Mouse (Mus musculus) limb, embryonic 11.5 days (tissue): ENCODE measurements around the gene Teddm2. TPM values are rescaled to one million over a fixed set of nuclear protein-coding genes. Genes with fewer than 3 reads are reported as not detected.

Experiments used
- ATAC-seq: fragments of 200-750 bp; cut with Nextera tagmentation; 2 replicates; pipeline ENCODE4 v1.8.0; 2017; ENCODE audit warnings: low read depth; ENCODE audit not compliant: insufficient number of reproducible peaks, low FRiP score, low TSS enrichment
- DNase-seq: peaks from one replicate; pipeline ENCODE4 v3.0.0-alpha.2; 2015; ENCODE audit warnings: low spot score
- H3K27ac ChIP-seq: fragments of 300-500 bp; sonication (generic); replicated peaks from 2 replicates; pipeline ENCODE4 v1.5.1; 2014; ENCODE audit warnings: low read depth, mild to moderate bottlenecking, low read length
- H3K27me3 ChIP-seq: fragments of 300-500 bp; sonication (generic); 2 replicates; pipeline ENCODE4 v1.6.1; 2014; ENCODE audit warnings: mild to moderate bottlenecking, low read length, mixed read lengths; ENCODE audit not compliant: control insufficient read depth, insufficient read depth
- H3K36me3 ChIP-seq: fragments of 300-500 bp; sonication (generic); 2 replicates; pipeline ENCODE4 v1.6.1; 2014; ENCODE audit warnings: mild to moderate bottlenecking, low read length, moderate library complexity, mixed read lengths; ENCODE audit not compliant: control insufficient read depth, insufficient read depth
- H3K4me1 ChIP-seq: fragments of 300-500 bp; sonication (generic); 2 replicates; pipeline ENCODE4 v1.6.1; 2014; ENCODE audit warnings: low read length, mixed read lengths; ENCODE audit not compliant: control insufficient read depth, insufficient read depth
- H3K4me2 ChIP-seq: fragments of 300-500 bp; sonication (generic); 2 replicates; pipeline ENCODE4 v1.6.1; 2014; ENCODE audit warnings: low read depth, mild to moderate bottlenecking, moderate library complexity; ENCODE audit not compliant: severe bottlenecking
- H3K4me3 ChIP-seq: fragments of 300-500 bp; sonication (generic); 2 replicates; pipeline ENCODE4 v1.5.1; 2014; ENCODE audit warnings: low read depth, low read length
- H3K9ac ChIP-seq: fragments of 300-500 bp; sonication (generic); 2 replicates; pipeline ENCODE4 v1.6.1; 2014; ENCODE audit warnings: mild to moderate bottlenecking, low read length
- H3K9me3 ChIP-seq: fragments of 300-500 bp; sonication (generic); 2 replicates; pipeline ENCODE4 v1.6.1; 2016; ENCODE audit warnings: low read length; ENCODE audit not compliant: control insufficient read depth
- WGBS: fragments of 180-500 bp; shearing (Covaris S2); extraction: QIAGEN DNeasy Blood & Tissue Kit; methylation state at CpG from one replicate; pipeline ENCODE4 v1.1.7; 2014; 5-methylcytosine and 5-hydroxymethylcytosine counted together
- polyA plus RNA-seq: library from polyadenylated mRNA; unstranded; fragments of >200 nt; fragmentation: Nextera tagmentation; extraction: Ambion mirVana; gene quantifications from 2 replicates; pipeline ENCODE4 v1.2.1, GENCODE M21; 2014

Teddm2 gene
- polyA plus RNA-seq, 1 experiment from 2014 or later: 0.56 TPM

GRCm38 (mm10) chr1:153900381-153900780, 353 bp upstream of the Teddm2 start:
- Histone ChIP-seq H3K36me3 (peaks cover 15% of the 10 kb centered on the region), H3K27ac (peak overlapping the region; percentile 86), H3K4me3 (peak overlapping the region; percentile 79), H3K4me2 (peak overlapping the region; percentile 85), H3K4me1 (peaks cover 9% of the 10 kb centered on the region; the same call in 1 of the 2 replicates), H3K9ac (peak overlapping the region; percentile 82), H3K27me3 (no peaks in the 10 kb centered on the region), H3K9me3 (no peaks in the 10 kb centered on the region)
- peak; percentile 18; the same call in 1 of the 2 replicates for ATAC-seq
- DNase-seq: no peak
- WGBS: under 1% methylated on average over 28 of the region's 36 CpGs

DNA sequence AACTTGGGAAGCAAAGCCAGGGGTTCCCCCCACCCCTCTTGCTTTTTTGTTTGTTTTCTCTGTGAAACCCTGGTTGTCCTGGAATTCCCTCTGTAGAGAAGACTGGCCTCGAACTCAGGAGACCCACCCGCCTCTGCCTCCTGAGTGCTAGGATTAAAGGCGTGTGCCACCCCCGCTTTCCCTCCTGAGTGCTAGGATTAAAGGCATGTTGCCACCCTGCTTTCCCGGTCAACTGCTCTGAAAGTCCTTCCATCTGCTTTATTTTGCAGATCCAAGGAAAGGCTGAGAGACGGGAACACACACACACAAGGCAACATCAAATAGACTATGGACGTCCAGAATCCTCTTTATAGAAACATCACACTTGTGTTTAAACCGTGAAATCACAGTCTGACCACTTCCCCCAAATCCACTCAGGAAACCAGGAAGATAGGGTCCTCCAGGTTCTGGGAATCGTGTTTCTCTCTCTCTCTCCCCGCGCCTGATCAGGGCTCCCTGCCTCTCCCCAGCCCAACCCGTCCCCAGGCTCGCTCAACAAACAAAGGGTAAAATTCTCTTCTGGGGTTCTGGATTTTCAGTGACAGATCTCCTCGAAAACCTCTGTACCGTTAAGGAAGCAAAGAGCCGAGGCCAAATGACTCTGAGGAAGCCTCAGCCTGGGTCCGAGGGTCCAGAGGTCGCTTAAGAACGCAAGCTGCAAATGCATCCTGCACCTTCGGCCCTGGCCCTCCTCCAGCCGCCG, 868 bp downstream of the Teddm2 start:
- no peaks in the 10 kb centered on the region for H3K27me3 ChIP-seq
- H3K4me3 ChIP-seq: peak overlapping the region; percentile 79
- H3K9me3 ChIP-seq: no peaks in the 10 kb centered on the region
- peak overlapping the region; percentile 86 for H3K27ac ChIP-seq
- H3K4me2 ChIP-seq: peak overlapping the region; percentile 85
- peak overlapping the region; percentile 81 for H3K9ac ChIP-seq
- ATAC-seq (0 out of 2 replicates have a peak, but pooled peaks have one; percentile 40), DNase-seq (no peak)
- 20% methylated on average over 22 of the region's 22 CpGs for WGBS
- peaks cover 9% of the 10 kb centered on the region for H3K36me3 ChIP-seq
- peaks cover 9% of the 10 kb centered on the region; the same call in 1 of the 2 replicates for H3K4me1 ChIP-seq

DNA sequence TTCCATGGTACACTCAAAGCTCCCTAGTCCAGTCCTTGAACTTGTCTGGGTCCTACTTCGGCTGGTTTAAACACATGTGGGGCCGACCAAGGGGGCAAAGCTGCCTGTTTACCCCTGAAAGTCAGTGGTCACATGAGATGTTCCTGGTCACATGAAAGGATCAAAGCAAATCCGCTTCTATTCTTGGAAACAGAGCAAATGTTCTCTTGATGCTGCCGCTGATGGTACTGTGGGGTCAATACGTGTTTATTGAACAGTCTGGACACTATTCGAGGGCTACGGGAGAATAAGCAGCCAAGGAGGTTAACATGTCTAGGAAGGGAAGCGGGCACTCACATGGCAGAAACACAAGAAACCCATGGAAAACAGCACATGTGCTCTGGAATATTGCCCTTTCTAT, 2.8 kb downstream of the Teddm2 start:
- H3K27ac ChIP-seq: no peak overlapping the region
- H3K9me3 ChIP-seq: no peaks in the 10 kb centered on the region
- no peak overlapping the region for H3K4me2 ChIP-seq
- no peak overlapping the region for H3K4me3 ChIP-seq
- peaks cover 9% of the 10 kb centered on the region; the same call in 1 of the 2 replicates for H3K4me1 ChIP-seq
- WGBS: 86% methylated on average over 8 of the region's 8 CpGs
- DNase-seq: no peak
- no peaks in the 10 kb centered on the region for H3K27me3 ChIP-seq
- H3K9ac ChIP-seq: no peak overlapping the region
- H3K36me3 ChIP-seq: no peaks in the 10 kb centered on the region
- ATAC-seq: no peak

- H3K9ac ChIP-seq: no peak overlapping the region
- ATAC-seq (no peak), DNase-seq (peak; percentile 81)
- no peaks in the 10 kb centered on the region for H3K9me3 ChIP-seq
- WGBS: 38% methylated on average over 5 of the region's 5 CpGs
- no peaks in the 10 kb centered on the region for H3K36me3 ChIP-seq
- H3K4me1 ChIP-seq: no peaks in the 10 kb centered on the region; the same call in 1 of the 2 replicates
- no peak overlapping the region for H3K27ac ChIP-seq
- H3K4me2 ChIP-seq: no peak overlapping the region
- no peaks in the 10 kb centered on the region for H3K27me3 ChIP-seq
- H3K4me3 ChIP-seq: no peak overlapping the region
Measured at GRCm38 (mm10) chr1:153894979-153895378, 5.0 kb downstream of the Teddm2 start.

GRCm38 (mm10) chr1:153894201-153894893, 5.7 kb downstream of the Teddm2 start:
- H3K27me3 ChIP-seq: no peaks in the 10 kb centered on the region
- 70% methylated on average over 8 of the region's 8 CpGs for WGBS

DNA sequence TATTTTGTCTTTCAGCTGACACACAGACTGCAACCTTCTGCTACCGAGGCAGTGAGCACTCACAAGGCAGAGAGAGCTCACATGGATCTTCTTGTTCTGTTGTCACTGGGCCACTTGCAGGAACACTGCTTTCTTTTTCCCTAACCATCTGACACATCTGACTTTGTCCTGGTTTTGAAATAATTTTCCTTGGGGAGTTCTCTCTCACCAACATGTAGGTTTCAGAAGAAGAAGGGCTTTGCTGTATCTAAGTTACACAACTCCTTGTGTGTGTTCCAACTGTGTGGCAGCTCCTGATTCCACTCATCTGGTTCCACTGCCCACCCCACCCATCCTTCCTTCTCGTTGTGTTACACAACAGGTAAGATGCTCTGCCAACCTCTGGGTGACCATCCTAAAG, 6.3 kb downstream of the Teddm2 start:
- 75% methylated on average over 2 of the region's 2 CpGs for WGBS
- no peak for DNase-seq
- no peak for ATAC-seq

More at GRCm38 (mm10) chr1:153894201-153894893, 5.7 kb downstream of the Teddm2 start:
- Histone ChIP-seq H3K4me2 (no peak overlapping the region), H3K9ac (no peak overlapping the region), H3K9me3 (no peaks in the 10 kb centered on the region), H3K27ac (no peak overlapping the region), H3K4me1 (no peaks in the 10 kb centered on the region; the same call in 1 of the 2 replicates), H3K36me3 (no peaks in the 10 kb centered on the region), H3K4me3 (no peak overlapping the region)
- DNase-seq (no peak), ATAC-seq (no peak)

DNA sequence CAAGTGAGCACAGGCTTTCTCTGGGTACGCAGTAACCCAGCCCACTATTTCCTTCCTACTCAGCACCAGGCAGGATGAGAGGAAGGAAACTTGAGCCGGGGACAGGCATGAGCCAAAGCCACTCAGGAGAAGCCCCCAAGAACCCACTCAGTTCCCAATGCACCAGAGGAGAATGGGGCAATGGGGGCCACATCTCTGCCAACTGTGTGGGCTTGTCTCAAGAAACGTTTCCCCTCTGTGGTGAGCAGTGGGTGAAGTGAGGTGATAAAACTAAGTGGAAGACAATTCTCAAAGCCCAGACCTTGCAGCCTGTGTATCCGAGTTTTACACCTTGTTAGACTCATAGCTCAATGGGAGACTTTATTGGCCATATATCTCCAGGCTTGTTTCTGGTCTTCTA, 8.6 kb downstream of the Teddm2 start, which contains the start of gene Teddm1a:
Gene Teddm1a, plus strand, starts transcription at position 301 of the 400 bp plus-strand sequence.
- Histone ChIP-seq H3K4me3 (no peak within 1 kb of the TSS), H3K27me3 (no peaks in the 10 kb centered on the region), H3K36me3 (no peaks in the 10 kb centered on the region), H3K4me2 (no peak within 1 kb of the TSS), H3K9ac (no peak within 1 kb of the TSS), H3K9me3 (no peaks in the 10 kb centered on the region), H3K4me1 (no peaks in the 10 kb centered on the region), H3K27ac (no peak within 1 kb of the TSS)
- 60% methylated on average over 4 of the region's 4 CpGs for WGBS
- ATAC-seq (no peak), DNase-seq (no peak)

More for the DNA sequence above, 6.3 kb downstream of the Teddm2 start:
- no peak overlapping the region for H3K9ac ChIP-seq
- no peaks in the 10 kb centered on the region; the same call in 1 of the 2 replicates for H3K4me1 ChIP-seq
- H3K4me3 ChIP-seq: no peak overlapping the region
- H3K27ac ChIP-seq: no peak overlapping the region
- H3K36me3 ChIP-seq: no peaks in the 10 kb centered on the region
- H3K27me3 ChIP-seq: no peaks in the 10 kb centered on the region
- no peaks in the 10 kb centered on the region for H3K9me3 ChIP-seq
- no peak overlapping the region for H3K4me2 ChIP-seq

GRCm38 (mm10) chr1:153890121-153890520, 9.9 kb downstream of the Teddm2 start:
- H3K4me1 ChIP-seq: no peaks in the 10 kb centered on the region
- DNase-seq: no peak
- no peak overlapping the region for H3K9ac ChIP-seq
- no peak overlapping the region for H3K4me3 ChIP-seq
- 93% methylated on average over 10 of the region's 10 CpGs for WGBS
- H3K36me3 ChIP-seq: no peaks in the 10 kb centered on the region
- no peaks in the 10 kb centered on the region for H3K9me3 ChIP-seq
- H3K4me2 ChIP-seq: no peak overlapping the region
- no peak overlapping the region for H3K27ac ChIP-seq
- no peak for ATAC-seq
- no peaks in the 10 kb centered on the region for H3K27me3 ChIP-seq
